Mouse (Mus musculus) frontal cortex, postnatal 36 days (tissue): ENCODE measurements around the gene Hmgcs2.
A peak's percentile ranks its signal among the peaks of the same experiment; 100 is the strongest.

Experiments
- DNase-seq, 2 experiments: peaks; one replicate each; pipeline ENCODE4 v3.0.0; 2022; ENCODE audit warnings: low spot score in 2 of 2

Hmgcs2 gene

GRCm38 (mm10) chr3:98336661-98337654, 56.7 kb downstream of the Hmgcs2 start:
- DNase-seq = no peak

- peak; percentile 37 to 39 for DNase-seq
Measured at GRCm38 (mm10) chr3:98338584-98339041, 58.4 kb downstream of the Hmgcs2 start.

- DNase-seq = peak in 1 of 2 experiments; percentile 30
Measured at GRCm38 (mm10) chr3:98339097-98339705, 59.0 kb downstream of the Hmgcs2 start.

- peak; percentile 40 to 47 for DNase-seq
Measured at GRCm38 (mm10) chr3:98339706-98340109, 59.5 kb downstream of the Hmgcs2 start, which contains the start of gene Phgdh. Gene Phgdh (minus strand): TSS chr3:98339990.

- DNase-seq = no peak
Measured at GRCm38 (mm10) chr3:98340818-98341594, 60.8 kb downstream of the Hmgcs2 start.

GRCm38 (mm10) chr3:98343235-98343634, 63.0 kb downstream of the Hmgcs2 start:
- DNase-seq = no peak

- no peak for DNase-seq
Measured at GRCm38 (mm10) chr3:98348106-98348505, 67.9 kb downstream of the Hmgcs2 start.

- DNase-seq = no peak
Measured at GRCm38 (mm10) chr3:98348705-98349104, 68.5 kb downstream of the Hmgcs2 start.

- peak; percentile 60 to 76 for DNase-seq
Measured at GRCm38 (mm10) chr3:98353892-98354291, 73.7 kb downstream of the Hmgcs2 start.

- DNase-seq = no peak
Measured at GRCm38 (mm10) chr3:98355344-98356025, 75.2 kb downstream of the Hmgcs2 start.

GRCm38 (mm10) chr3:98356026-98356365, 75.8 kb downstream of the Hmgcs2 start:
- DNase-seq = no peak

GRCm38 (mm10) chr3:98356632-98357370, 76.6 kb downstream of the Hmgcs2 start:
- DNase-seq = no peak
